Mouse (Mus musculus) ES-Bruce4 (cell line): Measurements from ENCODE around the gene Kif17.

ENCODE experiments used
- CTCF ChIP-seq: IDR thresholded peaks from one replicate; pipeline ENCODE4 v1.8.1; 2011; ENCODE audit warnings: low read depth, low read length
- POLR2A ChIP-seq: IDR thresholded peaks from one replicate; pipeline ENCODE4 v1.8.1; 2011; ENCODE audit warnings: low read length; ENCODE audit not compliant: insufficient read depth

DNA sequence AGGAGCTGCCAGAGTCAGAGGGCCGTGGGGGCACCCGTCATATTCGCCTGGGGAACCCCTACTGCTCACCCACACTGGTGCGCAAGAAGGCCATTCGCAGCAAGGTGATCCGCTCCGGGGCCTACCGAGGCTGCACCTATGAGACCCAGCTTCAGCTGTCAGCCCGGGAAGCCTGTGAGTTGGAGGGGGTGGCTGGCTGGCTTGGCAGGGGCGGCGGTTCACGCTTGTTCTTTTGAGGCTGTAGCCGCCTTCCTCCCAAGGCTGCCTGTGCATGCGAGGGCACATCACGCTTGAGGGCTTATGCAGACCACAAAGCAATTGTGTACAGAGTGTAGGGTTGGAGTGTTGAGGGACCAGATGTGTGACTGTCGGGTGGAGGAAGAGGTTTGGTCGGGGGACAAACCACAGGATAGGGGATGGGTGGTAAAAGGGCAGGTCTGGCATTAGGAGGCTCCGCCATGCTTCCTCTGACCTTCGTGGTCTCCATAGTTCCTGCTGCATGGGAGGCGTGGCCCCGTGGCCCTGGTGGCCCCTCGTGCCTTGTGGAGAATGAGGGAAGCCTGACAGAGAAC lies 7.0 kb downstream of the Kif17 start:
- no peak for TF ChIP-seq POLR2A
- TF ChIP-seq CTCF = no peak
